ENCODE assay signal across 16 mouse cellular contexts in the genomic region with DNA sequence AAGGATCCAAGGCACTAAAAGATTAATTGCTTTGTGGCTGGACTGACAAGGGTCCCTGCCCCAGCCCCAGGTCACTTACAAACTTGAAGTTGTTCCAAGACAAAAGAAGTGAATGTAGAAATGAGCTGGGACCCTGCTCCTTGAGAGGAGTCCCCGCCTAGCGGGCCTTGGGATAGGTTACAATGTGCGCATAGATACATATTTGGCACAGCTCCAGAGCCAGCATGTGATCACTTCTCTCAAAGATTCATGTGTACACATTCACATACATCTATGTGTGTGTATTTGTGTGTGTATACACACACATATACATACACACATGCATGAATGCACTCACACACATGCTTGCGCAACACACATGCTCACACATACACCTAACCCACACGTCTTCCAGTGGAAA.
A peak's percentile ranks its signal among the peaks of the same experiment; 100 is the strongest.
DNase-seq lines count a peak whose midpoint lies in the region; ATAC-seq lines count a peak whose summit lies in the region.
"Had no signal": no experiment of that assay in that cellular context is flagged by ENCODE, and none has a peak within 500 bp of the region (broad histone marks: within the 10 kb centered on the region; RNA-seq: fewer than 3 reads in every experiment).

No protein-coding gene starts in this region.

- DNase-seq in embryonic facial prominence, embryonic 10.5 days (ENCODE audit: low spot score): no peak
- no peak for DNase-seq in kidney, postnatal 14 days
- DNase-seq in right cerebral cortex, postnatal 25 days: no peak
- DNase-seq in thymus, postnatal 14 days: no peak
- DNase-seq: adrenal gland, adult 2 months; cerebellum, adult 9-11 months; gastrocnemius, postnatal 36 days; heart, postnatal 4 days; lung, postnatal 10 days had no signal

- peaks cover 63% of the 10 kb centered on the region for H3K4me1 ChIP-seq in embryonic facial prominence, embryonic 12.5 days
- H3K4me1 ChIP-seq in embryonic facial prominence, embryonic 10.5 days: peaks cover 48% of the 10 kb centered on the region
- peaks cover 21% of the 10 kb centered on the region for H3K4me1 ChIP-seq in kidney, embryonic 15.5 days
- peaks cover 65% of the 10 kb centered on the region for H3K4me1 ChIP-seq in embryonic facial prominence, embryonic 15.5 days
- peaks cover 90% of the 10 kb centered on the region for H3K4me1 ChIP-seq in midbrain, embryonic 12.5 days

- H3K4me2 ChIP-seq in embryonic facial prominence, embryonic 12.5 days (replicated peaks): no peak overlapping the region
- no peak overlapping the region for H3K4me2 ChIP-seq in kidney, embryonic 15.5 days
- H3K4me2 ChIP-seq in embryonic facial prominence, embryonic 15.5 days (replicated peaks): no peak overlapping the region
- H3K4me2 ChIP-seq in midbrain, embryonic 12.5 days (replicated peaks): no peak overlapping the region
- H3K4me2 ChIP-seq: heart, embryonic 15.5 days; intestine, embryonic 15.5 days; limb, embryonic 15.5 days had no signal

- H3K9ac ChIP-seq in embryonic facial prominence, embryonic 12.5 days: no peak overlapping the region
- H3K9ac ChIP-seq in kidney, embryonic 15.5 days: no peak overlapping the region
- no peak overlapping the region for H3K9ac ChIP-seq in embryonic facial prominence, embryonic 15.5 days
- H3K9ac ChIP-seq in midbrain, embryonic 12.5 days (replicated peaks): no peak overlapping the region
- H3K9ac ChIP-seq: heart, embryonic 15.5 days; intestine, embryonic 15.5 days; limb, embryonic 15.5 days had no signal

- ATAC-seq in embryonic facial prominence, embryonic 12.5 days (ENCODE audit: insufficient number of reproducible peaks, insufficient read depth, low FRiP score, low TSS enrichment): no peak
- no peak for ATAC-seq in kidney, embryonic 15.5 days (replicated peaks; ENCODE audit: low FRiP score)
- no peak for ATAC-seq in embryonic facial prominence, embryonic 15.5 days (ENCODE audit: insufficient number of reproducible peaks, low FRiP score, low TSS enrichment, low read depth)
- no peak for ATAC-seq in midbrain, embryonic 12.5 days (ENCODE audit: low FRiP score, low read depth)

- H3K4me3 ChIP-seq in embryonic facial prominence, embryonic 12.5 days: no peak overlapping the region
- H3K4me3 ChIP-seq in embryonic facial prominence, embryonic 10.5 days: no peak overlapping the region
- no peak overlapping the region for H3K4me3 ChIP-seq in kidney, embryonic 15.5 days (replicated peaks)
- no peak overlapping the region for H3K4me3 ChIP-seq in embryonic facial prominence, embryonic 15.5 days (replicated peaks)
- H3K4me3 ChIP-seq in midbrain, embryonic 12.5 days: no peak overlapping the region
- H3K4me3 ChIP-seq: heart, embryonic 15.5 days; intestine, embryonic 15.5 days; limb, embryonic 15.5 days had no signal

- peak overlapping the region; percentile 88 for H3K27ac ChIP-seq in embryonic facial prominence, embryonic 12.5 days
- no peak overlapping the region for H3K27ac ChIP-seq in embryonic facial prominence, embryonic 10.5 days (replicated peaks)
- H3K27ac ChIP-seq in kidney, embryonic 15.5 days: peak overlapping the region; percentile 80; the same call in 1 of the 2 replicates
- H3K27ac ChIP-seq in embryonic facial prominence, embryonic 15.5 days (replicated peaks): peak overlapping the region; percentile 86; the same call in 1 of the 2 replicates
- H3K27ac ChIP-seq in midbrain, embryonic 12.5 days (replicated peaks): peak overlapping the region; percentile 89
- H3K27ac ChIP-seq: heart, embryonic 15.5 days; intestine, embryonic 15.5 days had no signal

- no peaks in the 10 kb centered on the region for H3K36me3 ChIP-seq in embryonic facial prominence, embryonic 12.5 days
- no peaks in the 10 kb centered on the region for H3K36me3 ChIP-seq in embryonic facial prominence, embryonic 10.5 days (replicated peaks)
- H3K36me3 ChIP-seq in kidney, embryonic 15.5 days: no peaks in the 10 kb centered on the region
- no peaks in the 10 kb centered on the region for H3K36me3 ChIP-seq in embryonic facial prominence, embryonic 15.5 days
- no peaks in the 10 kb centered on the region for H3K36me3 ChIP-seq in midbrain, embryonic 12.5 days
- H3K36me3 ChIP-seq: heart, embryonic 15.5 days; intestine, embryonic 15.5 days; limb, embryonic 15.5 days had no signal

- no peaks in the 10 kb centered on the region for H3K9me3 ChIP-seq in embryonic facial prominence, embryonic 12.5 days
- H3K9me3 ChIP-seq in embryonic facial prominence, embryonic 10.5 days: no peaks in the 10 kb centered on the region
- H3K9me3 ChIP-seq in kidney, embryonic 15.5 days (replicated peaks): no peaks in the 10 kb centered on the region
- H3K9me3 ChIP-seq in embryonic facial prominence, embryonic 15.5 days (replicated peaks): no peaks in the 10 kb centered on the region
- H3K9me3 ChIP-seq in midbrain, embryonic 12.5 days: no peaks in the 10 kb centered on the region
- H3K9me3 ChIP-seq: heart, embryonic 15.5 days; intestine, embryonic 15.5 days; limb, embryonic 15.5 days had no signal

- 61% methylated on average over 5 of the region's 5 CpGs for WGBS in embryonic facial prominence, embryonic 12.5 days
- 92% methylated on average over 5 of the region's 5 CpGs for WGBS in embryonic facial prominence, embryonic 10.5 days
- WGBS in kidney, embryonic 15.5 days: 82% methylated on average over 5 of the region's 5 CpGs
- WGBS in embryonic facial prominence, embryonic 15.5 days: 63% methylated on average over 5 of the region's 5 CpGs
- 69% methylated on average over 5 of the region's 5 CpGs for WGBS in midbrain, embryonic 12.5 days

- no peaks in the 10 kb centered on the region for H3K27me3 ChIP-seq in embryonic facial prominence, embryonic 12.5 days
- H3K27me3 ChIP-seq in embryonic facial prominence, embryonic 10.5 days (replicated peaks; ENCODE audit: low read depth, poor library complexity, severe bottlenecking): no peaks in the 10 kb centered on the region
- H3K27me3 ChIP-seq in kidney, embryonic 15.5 days: no peaks in the 10 kb centered on the region
- no peaks in the 10 kb centered on the region for H3K27me3 ChIP-seq in embryonic facial prominence, embryonic 15.5 days
- no peaks in the 10 kb centered on the region for H3K27me3 ChIP-seq in midbrain, embryonic 12.5 days
- H3K27me3 ChIP-seq: intestine, embryonic 15.5 days; limb, embryonic 15.5 days had no signal
